Mouse (Mus musculus) stomach, postnatal 0 days (tissue): ENCODE results near the gene Slc1a1. TPM values are rescaled to one million over a fixed set of nuclear protein-coding genes. Genes with fewer than 3 reads are reported as not detected.

Experiments
- ATAC-seq: fragments of 200-750 bp; cut with Nextera tagmentation; 2 replicates; pipeline ENCODE4 v1.8.0; 2017; ENCODE audit not compliant: low FRiP score, low TSS enrichment
- DNase-seq: peaks from one replicate; pipeline ENCODE4 v3.0.0-alpha.2; 2016; ENCODE audit warnings: low spot score
- H3K27ac ChIP-seq: fragments of 300-500 bp; sonication (generic); replicated peaks from 2 replicates; pipeline ENCODE4 v1.5.1; 2014; ENCODE audit warnings: mild to moderate bottlenecking, control low read depth
- H3K27me3 ChIP-seq: fragments of 300-500 bp; sonication (generic); 2 replicates; pipeline ENCODE4 v1.6.1; 2014; ENCODE audit warnings: low read length; ENCODE audit not compliant: control insufficient read depth, insufficient read depth
- H3K36me3 ChIP-seq: fragments of 300-500 bp; sonication (generic); 2 replicates; pipeline ENCODE4 v1.6.1; 2014; ENCODE audit warnings: low read length, mixed read lengths; ENCODE audit not compliant: control insufficient read depth, insufficient read depth
- H3K4me1 ChIP-seq: fragments of 300-500 bp; sonication (generic); replicated peaks from 2 replicates; pipeline ENCODE4 v1.6.1; 2014; ENCODE audit warnings: antibody characterized with exemption; ENCODE audit not compliant: control insufficient read depth, insufficient read depth
- H3K4me2 ChIP-seq: fragments of 300-500 bp; sonication (generic); replicated peaks from 2 replicates; pipeline ENCODE4 v1.6.1; 2014; ENCODE audit warnings: low read depth, mild to moderate bottlenecking, control low read depth, moderate library complexity
- H3K4me3 ChIP-seq: fragments of 300-500 bp; sonication (generic); 2 replicates; pipeline ENCODE4 v1.5.1; 2014; ENCODE audit warnings: low read depth, low read length, control low read depth
- H3K9ac ChIP-seq: fragments of 300-500 bp; sonication (generic); 2 replicates; pipeline ENCODE4 v1.6.1; 2014; ENCODE audit warnings: mild to moderate bottlenecking, low read length, control low read depth, mixed read lengths
- H3K9me3 ChIP-seq: fragments of 300-500 bp; sonication (generic); 2 replicates; pipeline ENCODE4 v1.6.1; 2016; ENCODE audit warnings: low read length; ENCODE audit not compliant: control insufficient read depth
- CTCF ChIP-seq: IDR thresholded peaks from 2 replicates; pipeline ENCODE4 v1.5.1; 2016; ENCODE audit warnings: antibody characterized with exemption, low read depth, mild to moderate bottlenecking, moderate library complexity
- EP300 ChIP-seq: optimal IDR thresholded peaks from 2 replicates; pipeline ENCODE3; 2016; ENCODE audit warnings: antibody characterized with exemption
- WGBS: fragments of 180-500 bp; shearing (Covaris S2); extraction: QIAGEN DNeasy Blood & Tissue Kit; methylation state at CpG from one replicate; pipeline ENCODE4 v1.1.7; 2014; 5-methylcytosine and 5-hydroxymethylcytosine counted together
- polyA plus RNA-seq: library from polyadenylated mRNA; unstranded; fragments of >200 nt; fragmentation: Nextera tagmentation; extraction: Ambion mirVana; gene quantifications from 2 replicates; pipeline ENCODE4 v1.2.1, GENCODE M21; 2015

The Slc1a1 gene
- polyA plus RNA-seq: 0.28 and 0.48 TPM in 2 replicates

DNA sequence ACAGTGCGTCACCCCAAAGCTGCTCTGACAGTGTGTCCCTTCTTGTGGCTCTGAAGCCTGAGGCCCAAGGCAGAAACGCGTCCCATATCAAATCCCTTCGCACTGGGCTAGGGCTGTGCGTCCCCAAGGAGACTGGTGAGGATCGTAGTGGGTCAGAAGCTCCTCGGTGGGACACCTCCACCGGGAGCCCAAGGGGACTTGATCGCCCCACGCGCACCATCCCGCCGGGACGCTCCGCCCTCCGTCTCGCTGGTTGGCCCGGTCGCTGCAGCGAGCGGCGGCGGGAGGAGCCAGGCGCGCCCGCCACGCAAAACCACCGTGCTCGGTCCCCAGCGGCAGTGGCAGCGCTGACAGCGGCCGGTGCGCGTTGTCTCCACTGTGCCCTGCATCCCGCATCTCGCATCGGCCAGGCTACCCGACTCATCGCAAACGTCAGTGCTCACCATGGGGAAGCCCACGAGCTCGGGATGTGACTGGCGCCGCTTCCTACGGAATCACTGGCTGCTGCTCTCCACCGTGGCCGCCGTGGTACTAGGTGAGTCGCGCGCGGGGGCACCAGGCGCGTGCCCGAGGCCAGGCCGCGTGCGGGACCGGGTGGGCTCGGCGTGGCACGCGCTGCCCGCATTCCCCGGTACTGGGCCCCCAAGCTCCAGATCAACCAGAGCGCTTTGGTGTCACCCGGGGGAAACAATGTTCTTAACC lies at the start of gene Slc1a1:
Slc1a1 (plus strand) TSS at position 252 of the 702 bp plus-strand sequence.
- ATAC-seq: peak; percentile 57
- peak; percentile 66 for DNase-seq
- TF ChIP-seq EP300 (no peak), CTCF (no peak)
- H3K36me3 ChIP-seq: no peaks in the 10 kb centered on the region
- no peak within 1 kb of the TSS for H3K27ac ChIP-seq
- peak within 1 kb of the TSS; percentile 89 for H3K4me2 ChIP-seq
- peak within 1 kb of the TSS; percentile 48 for H3K4me3 ChIP-seq
- no peaks in the 10 kb centered on the region for H3K9me3 ChIP-seq
- H3K27me3 ChIP-seq: no peaks in the 10 kb centered on the region; the same call in 1 of the 2 replicates
- no peaks in the 10 kb centered on the region for H3K4me1 ChIP-seq
- under 1% methylated on average over 65 of the region's 68 CpGs for WGBS
- peak within 1 kb of the TSS; percentile 28; the same call in 1 of the 2 replicates for H3K9ac ChIP-seq

DNA sequence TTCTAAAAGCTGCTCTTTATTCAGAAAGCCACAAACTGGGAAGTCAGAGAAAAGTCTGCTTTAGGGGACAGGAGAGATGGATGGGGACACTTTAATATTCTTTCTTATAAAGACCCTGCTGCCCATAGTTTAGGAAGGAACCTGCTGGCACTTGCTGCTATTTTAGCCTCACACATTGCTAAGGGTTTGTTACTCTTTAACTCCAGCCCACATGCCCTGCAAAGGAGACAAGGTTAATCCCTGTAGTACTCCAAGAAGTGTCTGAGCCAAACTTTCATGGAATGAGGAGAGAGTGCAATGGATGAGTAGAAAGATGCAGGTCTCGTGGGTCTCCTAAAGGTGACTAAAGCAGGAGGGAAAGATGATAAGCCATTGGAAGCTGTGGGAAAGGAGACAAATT lies 44.7 kb upstream of the Slc1a1 start:
- TF ChIP-seq CTCF (no peak), EP300 (no peak)
- H3K4me2 ChIP-seq: no peak overlapping the region
- no peaks in the 10 kb centered on the region for H3K36me3 ChIP-seq
- no peak for DNase-seq
- ATAC-seq: no peak
- no peaks in the 10 kb centered on the region for H3K27me3 ChIP-seq
- no peak overlapping the region for H3K27ac ChIP-seq
- 46% methylated on average over 1 of the region's 1 CpGs for WGBS
- H3K9me3 ChIP-seq: no peaks in the 10 kb centered on the region
- H3K4me1 ChIP-seq: no peaks in the 10 kb centered on the region
- H3K4me3 ChIP-seq: no peak overlapping the region
- no peak overlapping the region for H3K9ac ChIP-seq

- Histone ChIP-seq H3K27me3 (no peaks in the 10 kb centered on the region), H3K9ac (no peak overlapping the region), H3K9me3 (no peaks in the 10 kb centered on the region), H3K4me2 (no peak overlapping the region), H3K4me3 (no peak overlapping the region), H3K27ac (no peak overlapping the region), H3K4me1 (no peaks in the 10 kb centered on the region), H3K36me3 (no peaks in the 10 kb centered on the region)
- 52% methylated on average over 2 of the region's 2 CpGs for WGBS
- DNase-seq (no peak), ATAC-seq (no peak)
- TF ChIP-seq EP300: no peak
- TF ChIP-seq CTCF: no peak
Measured at GRCm38 (mm10) chr19:28793307-28793706, 41.5 kb upstream of the Slc1a1 start.

- Histone ChIP-seq H3K4me2 (no peak overlapping the region), H3K4me1 (no peaks in the 10 kb centered on the region), H3K4me3 (no peak overlapping the region), H3K9me3 (no peaks in the 10 kb centered on the region), H3K27ac (no peak overlapping the region), H3K27me3 (no peaks in the 10 kb centered on the region), H3K36me3 (no peaks in the 10 kb centered on the region), H3K9ac (no peak overlapping the region)
- ATAC-seq (no peak), DNase-seq (no peak)
- TF ChIP-seq EP300: no peak
- no peak for TF ChIP-seq CTCF
- whole genome bisulfite sequencing: 48% methylated on average over 5 of the region's 5 CpGs
Measured at GRCm38 (mm10) chr19:28796146-28796848, 38.6 kb upstream of the Slc1a1 start.

DNA sequence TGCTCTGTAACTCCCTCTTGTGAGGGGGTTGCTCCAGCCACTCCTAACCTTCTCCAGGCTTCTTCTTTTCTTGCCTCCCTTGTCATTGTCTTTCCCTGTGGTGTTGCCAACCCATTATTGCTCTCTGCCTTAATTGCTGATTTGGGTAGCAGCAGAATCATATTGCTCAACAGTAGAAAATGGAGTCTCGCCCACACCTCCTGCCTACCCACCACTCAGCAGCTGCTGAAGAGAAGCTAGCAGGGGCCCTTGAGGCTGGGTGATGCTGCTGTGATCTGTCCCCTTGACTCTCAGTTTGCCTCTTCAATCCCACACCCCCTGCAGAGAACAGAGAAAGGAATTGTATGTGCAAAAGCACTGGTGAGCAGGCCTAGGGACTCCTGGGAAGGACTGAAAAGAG lies 37.9 kb upstream of the Slc1a1 start:
- Histone ChIP-seq H3K36me3 (no peaks in the 10 kb centered on the region), H3K27ac (no peak overlapping the region), H3K4me2 (no peak overlapping the region), H3K9me3 (no peaks in the 10 kb centered on the region), H3K9ac (no peak overlapping the region), H3K27me3 (no peaks in the 10 kb centered on the region), H3K4me3 (no peak overlapping the region), H3K4me1 (no peaks in the 10 kb centered on the region)
- DNase-seq (no peak), ATAC-seq (no peak)
- TF ChIP-seq EP300 (no peak), CTCF (no peak)
- WGBS: 90% methylated on average over 1 of the region's 1 CpGs

DNA sequence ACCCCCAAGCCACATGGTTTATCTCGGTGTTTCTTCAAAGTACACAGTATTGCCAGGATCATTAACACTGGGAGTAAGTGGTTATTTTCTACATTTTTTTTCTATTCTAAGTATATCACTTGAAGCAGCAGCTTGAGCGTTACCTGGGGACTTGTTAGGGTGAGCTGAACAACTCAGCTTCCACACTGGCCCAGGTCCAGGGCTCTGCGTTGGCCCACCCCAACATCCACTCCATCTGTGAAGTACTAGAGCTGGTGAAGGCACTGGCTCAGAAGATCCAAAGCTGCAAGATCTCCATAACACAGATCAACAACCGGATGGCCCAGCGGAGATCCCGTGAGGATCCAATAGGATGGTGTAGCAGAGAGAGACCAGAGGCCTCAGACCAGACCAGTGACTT lies 37.2 kb upstream of the Slc1a1 start:
- Histone ChIP-seq H3K27ac (no peak overlapping the region), H3K9me3 (no peaks in the 10 kb centered on the region), H3K4me2 (no peak overlapping the region), H3K9ac (no peak overlapping the region), H3K27me3 (no peaks in the 10 kb centered on the region), H3K4me1 (no peaks in the 10 kb centered on the region), H3K36me3 (no peaks in the 10 kb centered on the region), H3K4me3 (no peak overlapping the region)
- TF ChIP-seq CTCF (no peak), EP300 (no peak)
- WGBS: 82% methylated on average over 6 of the region's 6 CpGs
- ATAC-seq (no peak), DNase-seq (no peak)
